Mouse (Mus musculus) kidney, adult 11 months (tissue): Measurements from ENCODE around the gene Nrp2.
A peak's percentile ranks its signal among the peaks of the same experiment; 100 is the strongest.

Experiments
- DNase-seq: peaks from one replicate; pipeline ENCODE4 v3.0.0; 2022

Gene Nrp2

GRCm38 (mm10) chr1:62703158-62704116 lies at the start of gene Nrp2:
Nrp2 (plus strand) TSS chr1:62703285.
- peak; percentile 82 for DNase-seq

GRCm38 (mm10) chr1:62654436-62654835 lies 48.6 kb upstream of the Nrp2 start:
- DNase-seq: no peak

GRCm38 (mm10) chr1:62664960-62665645 lies 38.0 kb upstream of the Nrp2 start:
- peak; percentile 36 for DNase-seq

- no peak for DNase-seq
Measured at GRCm38 (mm10) chr1:62665771-62666730, 37.0 kb upstream of the Nrp2 start.

- DNase-seq: no peak
Measured at GRCm38 (mm10) chr1:62666780-62667179, 36.3 kb upstream of the Nrp2 start.

- no peak for DNase-seq
Measured at GRCm38 (mm10) chr1:62678611-62679344, 24.3 kb upstream of the Nrp2 start.

GRCm38 (mm10) chr1:62679466-62679865 lies 23.6 kb upstream of the Nrp2 start:
- DNase-seq: no peak

- DNase-seq: no peak
Measured at GRCm38 (mm10) chr1:62682456-62683385, 20.4 kb upstream of the Nrp2 start.

- DNase-seq: no peak
Measured at GRCm38 (mm10) chr1:62683498-62683897, 19.6 kb upstream of the Nrp2 start.

GRCm38 (mm10) chr1:62687511-62687910 lies 15.6 kb upstream of the Nrp2 start:
- no peak for DNase-seq

GRCm38 (mm10) chr1:62691175-62691574 lies 11.9 kb upstream of the Nrp2 start:
- DNase-seq: no peak

- DNase-seq: no peak
Measured at GRCm38 (mm10) chr1:62696312-62696982, 6.6 kb upstream of the Nrp2 start.

- no peak for DNase-seq
Measured at GRCm38 (mm10) chr1:62696983-62697341, 6.1 kb upstream of the Nrp2 start.

GRCm38 (mm10) chr1:62697353-62697752 lies 5.7 kb upstream of the Nrp2 start:
- DNase-seq: no peak

GRCm38 (mm10) chr1:62699801-62700200 lies 3.3 kb upstream of the Nrp2 start:
- DNase-seq: no peak

- peak; percentile 81 for DNase-seq
Measured at GRCm38 (mm10) chr1:62701065-62701921, 1.8 kb upstream of the Nrp2 start.

- DNase-seq: no peak
Measured at GRCm38 (mm10) chr1:62702743-62703142, 342 bp upstream of the Nrp2 start.

GRCm38 (mm10) chr1:62704117-62704888 lies 1.2 kb downstream of the Nrp2 start:
- DNase-seq: no peak
